In the genomic region with DNA sequence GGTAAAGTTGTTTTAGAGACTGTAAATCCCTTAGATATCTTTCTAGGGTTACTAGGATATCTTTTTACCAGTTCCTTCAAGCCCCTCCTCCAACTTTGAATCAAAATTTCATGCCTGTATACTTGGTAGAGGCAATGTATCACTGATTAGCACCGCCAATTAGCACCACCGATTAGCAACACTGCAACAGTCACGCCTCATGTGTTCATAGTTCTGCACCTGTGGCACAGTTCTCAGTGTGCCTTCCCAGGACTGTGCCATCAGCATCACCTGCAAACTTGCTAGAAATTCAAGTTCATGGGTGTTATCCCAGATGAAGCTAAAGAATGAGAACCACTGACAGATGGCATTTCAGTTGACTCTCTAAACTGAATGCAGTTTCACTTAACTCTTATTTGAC, we compare ENCODE assay signal across 7 mouse cellular contexts.
"Had no signal": no experiment of that assay in that cellular context is flagged by ENCODE, and none has a peak within 500 bp of the region (broad histone marks: within the 10 kb centered on the region; RNA-seq: fewer than 3 reads in every experiment).

No protein-coding gene starts in this region.

- H3K27me3 ChIP-seq: kidney, embryonic 15.5 days; limb, embryonic 12.5 days; midbrain, embryonic 13.5 days had no signal

- H3K4me3 ChIP-seq: kidney, embryonic 15.5 days; limb, embryonic 12.5 days; midbrain, embryonic 13.5 days had no signal

- DNase-seq: layer of hippocampus, postnatal 36 days; thymus, postnatal 4 days had no signal

- H3K36me3 ChIP-seq: limb, embryonic 12.5 days had no signal

- H3K4me1 ChIP-seq: limb, embryonic 12.5 days; midbrain, embryonic 13.5 days had no signal

- H3K4me2 ChIP-seq: kidney, embryonic 15.5 days; limb, embryonic 12.5 days; midbrain, embryonic 13.5 days had no signal

- H3K9me3 ChIP-seq: kidney, embryonic 15.5 days; limb, embryonic 12.5 days; midbrain, embryonic 13.5 days had no signal

- ATAC-seq: midbrain, embryonic 13.5 days had no signal

- H3K27ac ChIP-seq: kidney, embryonic 15.5 days; limb, embryonic 12.5 days; liver, embryonic 14.5 days; midbrain, embryonic 13.5 days; stomach, postnatal 0 days had no signal

- H3K9ac ChIP-seq: kidney, embryonic 15.5 days; limb, embryonic 12.5 days; liver, embryonic 14.5 days; midbrain, embryonic 13.5 days had no signal
